Mouse (Mus musculus) liver, embryonic 14.5 days (tissue): ENCODE results near the gene Frmd5.

Experiments
- CTCF ChIP-seq: IDR thresholded peaks from 2 replicates; pipeline ENCODE4 v1.5.1; 2016; ENCODE audit warnings: antibody characterized with exemption, low read depth, control low read depth
- EP300 ChIP-seq: IDR thresholded peaks from 2 replicates; pipeline ENCODE4 v1.6.1; 2016; ENCODE audit warnings: antibody characterized with exemption, low read depth

- TF ChIP-seq CTCF: no peak
- no peak for TF ChIP-seq EP300
Observed at GRCm38 (mm10) chr2:121669846-121670245, 137.0 kb downstream of the Frmd5 start.
